Mouse (Mus musculus): ENCODE results near the gene 4930486L24Rik.

DNA sequence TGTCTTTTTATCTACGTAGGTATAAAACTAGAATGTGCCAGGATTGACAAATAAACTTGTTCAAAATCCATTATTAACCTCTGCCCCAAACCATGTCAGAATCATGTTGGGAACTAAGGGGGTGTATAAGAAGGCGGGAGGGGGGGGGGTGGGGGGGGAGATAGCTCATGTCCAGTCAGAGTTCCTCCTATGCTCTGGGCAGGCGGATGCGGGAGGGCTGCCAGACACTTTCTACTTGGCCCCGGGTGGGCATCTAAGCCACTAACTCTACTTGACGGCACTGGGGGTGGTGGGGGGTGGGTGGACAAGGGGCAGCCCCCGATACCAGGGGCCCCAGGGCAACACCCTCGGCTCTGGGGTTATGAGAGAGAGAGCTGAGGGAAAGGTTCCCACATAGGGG is 21.1 kb downstream of the 4930486L24Rik start:
- TF ChIP-seq ELF1 (IDR thresholded peaks at IDR 0.05; ENCODE audit: low read depth, low read length) (no peak), MEF2A (IDR thresholded peaks at IDR 0.05; ENCODE audit: extremely low read depth, insufficient replicate concordance, low read depth, low read length, poor library complexity, severe bottlenecking) (no peak), SIN3A (IDR thresholded peaks at IDR 0.05; ENCODE audit: low read length) (no peak), TAL1 (IDR thresholded peaks at IDR 0.05; ENCODE audit: low read length) (no peak), CTCF (IDR thresholded peaks at IDR 0.05 in 2 of 3, conservative IDR thresholded peaks at IDR 0.05 in 1 of 3; ENCODE audit: control insufficient read depth in 1 of 3, insufficient read depth in 1 of 3, low read depth in 2 of 3, low read length in 3 of 3, poor library complexity in 1 of 3, severe bottlenecking in 1 of 3) (no peak), TCF12 (IDR thresholded peaks at IDR 0.05; ENCODE audit: low read depth, low read length) (no peak), POLR2A (IDR thresholded peaks at IDR 0.05; ENCODE audit: control insufficient read depth in 1 of 2, insufficient read depth in 1 of 2, low read depth in 1 of 2, low read length in 2 of 2, poor library complexity in 1 of 2) (no peak), CHD1 (IDR thresholded peaks at IDR 0.05; ENCODE audit: low read depth, low read length) (no peak), ZMIZ1 (IDR thresholded peaks at IDR 0.05; ENCODE audit: low read depth, low read length) (no peak)
